Mouse (Mus musculus): ENCODE data around the gene Zcchc7. TPM values are rescaled to one million over a fixed set of nuclear protein-coding genes. Genes with fewer than 3 reads are reported as not detected.
"Not testable (repeated sequence)": the region's sequence is repeated elsewhere in the genome, so short reads cannot be mapped to it uniquely, and the experiment has no call there.

Gene Zcchc7
- polyA plus RNA-seq, 1 experiment from 2014 or later: 40.1 TPM

GRCm38 (mm10) chr4:44756134-44756951 is 666 bp downstream of the Zcchc7 start:
- peak overlapping the region; percentile 96 for H3K27ac ChIP-seq
- peak overlapping the region; percentile 86 for H3K9ac ChIP-seq (ENCODE audit: low read depth, low read length)
- H3K9me3 ChIP-seq (replicated peaks; ENCODE audit: low read length): no peaks in the 10 kb centered on the region
- 0 out of 2 replicates have a peak, but pooled peaks cover 7% of the 10 kb centered on the region for H3K4me1 ChIP-seq (replicated peaks; ENCODE audit: insufficient read depth, low read length)
- WGBS: under 1% methylated on average over 60 of the region's 60 CpGs
- peak; percentile 13; the same call in 1 of the 2 replicates for TF ChIP-seq CTCF (IDR thresholded peaks at IDR 0.05; ENCODE audit: low read depth)
- H3K4me2 ChIP-seq (ENCODE audit: low read length): peak overlapping the region; percentile 69
- peak; percentile 97 for ATAC-seq (replicated peaks; ENCODE audit: low FRiP score, low read depth)
- H3K36me3 ChIP-seq (ENCODE audit: insufficient read depth, low read length): no peaks in the 10 kb centered on the region
- H3K4me3 ChIP-seq (replicated peaks; ENCODE audit: low read depth, low read length): peak overlapping the region; percentile 94
- DNase-seq (ENCODE audit: low spot score): peak; percentile 99
- no peaks in the 10 kb centered on the region for H3K27me3 ChIP-seq (ENCODE audit: insufficient read depth, low read length)

DNA sequence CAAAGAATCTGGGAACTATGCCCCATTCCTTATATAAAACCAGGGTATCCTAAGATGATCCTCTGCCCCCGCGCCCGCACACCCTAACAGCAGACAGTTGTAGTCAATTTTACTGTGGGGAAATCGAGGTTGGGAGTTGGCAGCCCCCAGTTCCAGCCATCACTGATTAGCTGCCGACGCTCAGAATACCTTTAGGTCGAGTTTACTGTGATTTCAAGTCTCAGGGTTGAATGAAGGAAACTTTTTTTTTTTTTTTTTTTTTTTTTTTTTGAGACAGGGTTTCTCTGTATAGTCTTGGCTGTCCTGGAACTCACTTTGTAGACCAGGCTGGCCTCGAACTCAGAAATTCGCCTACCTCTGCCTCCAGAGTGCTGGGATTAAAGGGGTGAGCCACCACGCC is 1.5 kb downstream of the Zcchc7 start:
- H3K27me3 ChIP-seq (ENCODE audit: insufficient read depth, low read length); H3K4me1 ChIP-seq (replicated peaks; ENCODE audit: insufficient read depth, low read length); DNase-seq (ENCODE audit: low spot score); H3K9me3 ChIP-seq (replicated peaks; ENCODE audit: low read length); ATAC-seq (replicated peaks; ENCODE audit: low FRiP score, low read depth); H3K36me3 ChIP-seq (ENCODE audit: insufficient read depth, low read length): not testable (repeated sequence)
- peak overlapping the region; percentile 69 for H3K4me2 ChIP-seq (ENCODE audit: low read length)
- WGBS: 6% methylated on average over 10 of the region's 10 CpGs
- H3K27ac ChIP-seq: peak overlapping the region; percentile 96
- peak overlapping the region; percentile 94 for H3K4me3 ChIP-seq (replicated peaks; ENCODE audit: low read depth, low read length)
- H3K9ac ChIP-seq (ENCODE audit: low read depth, low read length): peak overlapping the region; percentile 86

GRCm38 (mm10) chr4:44774890-44775289 is 19.2 kb downstream of the Zcchc7 start:
- Histone ChIP-seq H3K36me3 (ENCODE audit: insufficient read depth, low read length) (no peaks in the 10 kb centered on the region), H3K4me1 (replicated peaks; ENCODE audit: insufficient read depth, low read length) (no peaks in the 10 kb centered on the region), H3K9me3 (replicated peaks; ENCODE audit: low read length) (no peaks in the 10 kb centered on the region), H3K27ac (no peak overlapping the region), H3K9ac (ENCODE audit: low read depth, low read length) (no peak overlapping the region), H3K4me3 (replicated peaks; ENCODE audit: low read depth, low read length) (no peak overlapping the region), H3K4me2 (ENCODE audit: low read length) (no peak overlapping the region), H3K27me3 (ENCODE audit: insufficient read depth, low read length) (no peaks in the 10 kb centered on the region)
- no peak for TF ChIP-seq CTCF (IDR thresholded peaks at IDR 0.05; ENCODE audit: low read depth)
- ATAC-seq (replicated peaks; ENCODE audit: low FRiP score, low read depth) (no peak), DNase-seq (ENCODE audit: low spot score) (no peak)
- 81% methylated on average over 3 of the region's 3 CpGs for WGBS

GRCm38 (mm10) chr4:44776651-44777050 is 21.0 kb downstream of the Zcchc7 start:
- no peak overlapping the region for H3K4me3 ChIP-seq (replicated peaks; ENCODE audit: low read depth, low read length)
- no peaks in the 10 kb centered on the region; the same call in 1 of the 2 replicates for H3K4me1 ChIP-seq (replicated peaks; ENCODE audit: insufficient read depth, low read length)
- DNase-seq (ENCODE audit: low spot score): peak; percentile 21
- TF ChIP-seq CTCF (IDR thresholded peaks at IDR 0.05; ENCODE audit: low read depth): no peak
- 76% methylated on average over 2 of the region's 2 CpGs for WGBS
- ATAC-seq (replicated peaks; ENCODE audit: low FRiP score, low read depth): no peak
- no peaks in the 10 kb centered on the region for H3K27me3 ChIP-seq (ENCODE audit: insufficient read depth, low read length)
- no peak overlapping the region for H3K9ac ChIP-seq (ENCODE audit: low read depth, low read length)
- no peak overlapping the region for H3K27ac ChIP-seq
- H3K36me3 ChIP-seq (ENCODE audit: insufficient read depth, low read length): no peaks in the 10 kb centered on the region
- H3K4me2 ChIP-seq (ENCODE audit: low read length): no peak overlapping the region
- no peaks in the 10 kb centered on the region for H3K9me3 ChIP-seq (replicated peaks; ENCODE audit: low read length)

DNA sequence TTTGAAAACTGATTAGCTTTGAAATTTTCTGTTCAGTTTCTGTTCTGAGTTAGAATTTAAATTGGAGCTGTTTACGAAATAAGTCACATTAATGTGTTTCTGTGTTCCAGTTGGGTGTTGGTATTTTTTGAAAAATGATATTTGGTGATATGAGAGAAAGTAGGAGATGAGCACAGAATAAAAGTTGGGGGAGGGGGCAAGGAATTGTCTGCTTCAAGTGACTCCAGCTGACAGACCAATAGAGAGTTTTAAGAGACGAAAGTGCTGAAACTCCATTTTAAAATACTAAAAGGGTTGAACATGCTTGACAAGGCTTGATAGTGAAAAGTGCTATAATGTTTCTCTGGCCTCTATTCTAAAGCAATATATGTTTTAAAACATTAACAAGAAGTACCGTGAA is 21.4 kb downstream of the Zcchc7 start:
- Histone ChIP-seq H3K9ac (ENCODE audit: low read depth, low read length) (no peak overlapping the region), H3K9me3 (replicated peaks; ENCODE audit: low read length) (no peaks in the 10 kb centered on the region), H3K4me1 (replicated peaks; ENCODE audit: insufficient read depth, low read length) (no peaks in the 10 kb centered on the region; the same call in 1 of the 2 replicates), H3K27ac (no peak overlapping the region), H3K4me2 (ENCODE audit: low read length) (no peak overlapping the region), H3K36me3 (ENCODE audit: insufficient read depth, low read length) (no peaks in the 10 kb centered on the region), H3K27me3 (ENCODE audit: insufficient read depth, low read length) (no peaks in the 10 kb centered on the region), H3K4me3 (replicated peaks; ENCODE audit: low read depth, low read length) (no peak overlapping the region)
- WGBS: 95% methylated on average over 3 of the region's 3 CpGs
- ATAC-seq (replicated peaks; ENCODE audit: low FRiP score, low read depth) (no peak), DNase-seq (ENCODE audit: low spot score) (no peak)
- no peak for TF ChIP-seq CTCF (IDR thresholded peaks at IDR 0.05; ENCODE audit: low read depth)

- Histone ChIP-seq H3K27me3 (ENCODE audit: insufficient read depth, low read length) (no peaks in the 10 kb centered on the region), H3K9me3 (replicated peaks; ENCODE audit: low read length) (no peaks in the 10 kb centered on the region), H3K27ac (no peak overlapping the region), H3K4me2 (ENCODE audit: low read length) (no peak overlapping the region), H3K9ac (ENCODE audit: low read depth, low read length) (no peak overlapping the region), H3K36me3 (ENCODE audit: insufficient read depth, low read length) (no peaks in the 10 kb centered on the region), H3K4me3 (replicated peaks; ENCODE audit: low read depth, low read length) (no peak overlapping the region), H3K4me1 (replicated peaks; ENCODE audit: insufficient read depth, low read length) (no peaks in the 10 kb centered on the region; the same call in 1 of the 2 replicates)
- no peak for ATAC-seq (replicated peaks; ENCODE audit: low FRiP score, low read depth)
- DNase-seq (ENCODE audit: low spot score): no peak
- no peak for TF ChIP-seq CTCF (IDR thresholded peaks at IDR 0.05; ENCODE audit: low read depth)
Observed at GRCm38 (mm10) chr4:44777711-44778110, 22.0 kb downstream of the Zcchc7 start.
